Mouse (Mus musculus): Measurements from ENCODE around the gene Fat1.

- TF ChIP-seq CTCF (IDR thresholded peaks at IDR 0.05; ENCODE audit: low read depth) (no peak), EP300 (IDR thresholded peaks at IDR 0.05; ENCODE audit: low read depth) (no peak)
Observed at GRCm38 (mm10) chr8:45055500-45055899, 120.3 kb downstream of the Fat1 start.

Data from liver, postnatal 0 days (tissue).